23 mouse cellular contexts compared by ENCODE assay signal in the genomic region with DNA sequence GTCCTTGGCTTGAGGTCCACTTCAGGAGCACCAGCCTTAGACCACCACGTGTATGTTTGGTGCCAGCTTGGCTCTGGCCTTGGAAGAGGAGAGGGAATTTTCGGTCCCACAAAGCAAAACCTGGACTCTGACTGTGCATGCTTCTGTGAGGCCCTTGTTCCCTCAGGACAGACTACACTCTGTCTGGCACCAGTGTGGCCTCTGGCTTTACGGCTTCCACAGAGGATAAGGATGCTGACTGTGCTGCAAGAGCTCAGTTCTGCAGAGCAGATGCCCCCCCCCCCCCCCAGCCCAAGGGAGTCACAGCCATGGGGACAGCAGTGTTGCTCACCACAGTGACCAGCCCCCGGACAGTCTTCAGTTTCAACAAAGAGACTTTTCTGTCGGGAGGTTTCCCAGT.
DNase-seq lines count a peak whose midpoint lies in the region; ATAC-seq lines count a peak whose summit lies in the region.
"Had no signal": no experiment of that assay in that cellular context is flagged by ENCODE, and none has a peak within 500 bp of the region (broad histone marks: within the 10 kb centered on the region; RNA-seq: fewer than 3 reads in every experiment).

No protein-coding gene starts in this region.

- H3K9ac ChIP-seq in forebrain, embryonic 14.5 days (ENCODE audit: low read length) = no peak overlapping the region
- no peak overlapping the region for H3K9ac ChIP-seq in hindbrain, embryonic 15.5 days
- no peak overlapping the region for H3K9ac ChIP-seq in hindbrain, embryonic 13.5 days
- no peak overlapping the region for H3K9ac ChIP-seq in embryonic facial prominence, embryonic 12.5 days
- H3K9ac ChIP-seq in limb, embryonic 12.5 days (replicated peaks) = no peak overlapping the region
- H3K9ac ChIP-seq: heart, embryonic 15.5 days; liver, embryonic 13.5 days had no signal

- 53% methylated on average over 5 of the region's 5 CpGs for WGBS in forebrain, embryonic 10.5 days
- 53% methylated on average over 5 of the region's 5 CpGs for WGBS in forebrain, embryonic 14.5 days
- 34% methylated on average over 5 of the region's 5 CpGs for WGBS in hindbrain, embryonic 15.5 days
- WGBS in hindbrain, embryonic 13.5 days = 28% methylated on average over 5 of the region's 5 CpGs
- 26% methylated on average over 5 of the region's 5 CpGs for WGBS in embryonic facial prominence, embryonic 12.5 days
- WGBS in limb, embryonic 12.5 days = 47% methylated on average over 5 of the region's 5 CpGs

- H3K9me3 ChIP-seq in forebrain, embryonic 10.5 days = no peaks in the 10 kb centered on the region
- H3K9me3 ChIP-seq in forebrain, embryonic 14.5 days (replicated peaks; ENCODE audit: control insufficient read depth, low read length) = no peaks in the 10 kb centered on the region
- no peaks in the 10 kb centered on the region for H3K9me3 ChIP-seq in hindbrain, embryonic 15.5 days
- H3K9me3 ChIP-seq in hindbrain, embryonic 13.5 days = no peaks in the 10 kb centered on the region
- H3K9me3 ChIP-seq in embryonic facial prominence, embryonic 12.5 days = no peaks in the 10 kb centered on the region
- no peaks in the 10 kb centered on the region for H3K9me3 ChIP-seq in limb, embryonic 12.5 days
- H3K9me3 ChIP-seq: heart, embryonic 15.5 days; liver, embryonic 13.5 days had no signal

- 0 out of 2 replicates have a peak overlapping the region, but pooled peaks have one; percentile 35 for H3K27ac ChIP-seq in forebrain, embryonic 10.5 days
- no peak overlapping the region for H3K27ac ChIP-seq in forebrain, embryonic 14.5 days (ENCODE audit: low read depth, low read length)
- H3K27ac ChIP-seq in hindbrain, embryonic 15.5 days (replicated peaks) = no peak overlapping the region
- no peak overlapping the region for H3K27ac ChIP-seq in hindbrain, embryonic 13.5 days
- no peak overlapping the region for H3K27ac ChIP-seq in embryonic facial prominence, embryonic 12.5 days
- H3K27ac ChIP-seq in limb, embryonic 12.5 days = 0 out of 2 replicates have a peak overlapping the region, but pooled peaks have one; percentile 32
- H3K27ac ChIP-seq: heart, embryonic 15.5 days; kidney, postnatal 0 days; liver, embryonic 13.5 days had no signal

- peaks cover 22% of the 10 kb centered on the region for H3K27me3 ChIP-seq in forebrain, embryonic 10.5 days (ENCODE audit: poor library complexity, severe bottlenecking)
- H3K27me3 ChIP-seq in forebrain, embryonic 14.5 days (replicated peaks; ENCODE audit: control insufficient read depth, insufficient read depth, low read length) = no peaks in the 10 kb centered on the region
- no peaks in the 10 kb centered on the region for H3K27me3 ChIP-seq in hindbrain, embryonic 15.5 days
- H3K27me3 ChIP-seq in hindbrain, embryonic 13.5 days = 0 out of 2 replicates have a peak, but pooled peaks cover 8% of the 10 kb centered on the region
- no peaks in the 10 kb centered on the region for H3K27me3 ChIP-seq in embryonic facial prominence, embryonic 12.5 days
- H3K27me3 ChIP-seq in limb, embryonic 12.5 days = peaks cover 29% of the 10 kb centered on the region

- H3K4me2 ChIP-seq in forebrain, embryonic 14.5 days (ENCODE audit: low read length) = no peak overlapping the region
- H3K4me2 ChIP-seq in hindbrain, embryonic 15.5 days = no peak overlapping the region
- no peak overlapping the region for H3K4me2 ChIP-seq in hindbrain, embryonic 13.5 days
- no peak overlapping the region for H3K4me2 ChIP-seq in embryonic facial prominence, embryonic 12.5 days (replicated peaks)
- H3K4me2 ChIP-seq in limb, embryonic 12.5 days = no peak overlapping the region
- H3K4me2 ChIP-seq: heart, embryonic 15.5 days; liver, embryonic 13.5 days had no signal

- H3K36me3 ChIP-seq in forebrain, embryonic 10.5 days (replicated peaks) = no peaks in the 10 kb centered on the region
- no peaks in the 10 kb centered on the region for H3K36me3 ChIP-seq in forebrain, embryonic 14.5 days (ENCODE audit: control insufficient read depth, insufficient read depth, low read length)
- H3K36me3 ChIP-seq in hindbrain, embryonic 15.5 days = no peaks in the 10 kb centered on the region
- no peaks in the 10 kb centered on the region for H3K36me3 ChIP-seq in hindbrain, embryonic 13.5 days
- H3K36me3 ChIP-seq in embryonic facial prominence, embryonic 12.5 days = no peaks in the 10 kb centered on the region
- no peaks in the 10 kb centered on the region for H3K36me3 ChIP-seq in limb, embryonic 12.5 days
- H3K36me3 ChIP-seq: heart, embryonic 15.5 days; liver, embryonic 13.5 days had no signal

- no peak overlapping the region for H3K4me3 ChIP-seq in forebrain, embryonic 10.5 days
- no peak overlapping the region for H3K4me3 ChIP-seq in forebrain, embryonic 14.5 days (ENCODE audit: low read depth, low read length)
- no peak overlapping the region for H3K4me3 ChIP-seq in hindbrain, embryonic 15.5 days
- no peak overlapping the region for H3K4me3 ChIP-seq in hindbrain, embryonic 13.5 days
- H3K4me3 ChIP-seq in embryonic facial prominence, embryonic 12.5 days = no peak overlapping the region
- H3K4me3 ChIP-seq in limb, embryonic 12.5 days (replicated peaks) = no peak overlapping the region
- H3K4me3 ChIP-seq: heart, embryonic 15.5 days; liver, embryonic 13.5 days had no signal

- no peak for DNase-seq in forebrain, embryonic 10.5 days (ENCODE audit: extremely low spot score, low spot score)
- no peak for DNase-seq in forebrain, embryonic 14.5 days (ENCODE audit: low spot score)
- DNase-seq in B cell, adult 2 months = no peak
- DNase-seq in thymus, postnatal 14 days = no peak
- DNase-seq: adrenal gland, postnatal 10 days; cerebellum, adult 8-10 months; cerebellum, postnatal 36 days; embryo, embryonic 11 days; heart, adult 18-20 months; heart, postnatal 36 days; kidney, adult 2 months; liver, embryonic 13.5 days; lung, adult 2 months; lung, postnatal 14 days; right cerebral cortex, adult 18-20 months; right cerebral cortex, postnatal 4 days; thymus, postnatal 25 days had no signal

- peaks cover 25% of the 10 kb centered on the region for H3K4me1 ChIP-seq in forebrain, embryonic 10.5 days
- no peaks in the 10 kb centered on the region for H3K4me1 ChIP-seq in forebrain, embryonic 14.5 days (ENCODE audit: control insufficient read depth, insufficient read depth, low read length)
- H3K4me1 ChIP-seq in hindbrain, embryonic 15.5 days (replicated peaks) = peaks cover 11% of the 10 kb centered on the region
- H3K4me1 ChIP-seq in hindbrain, embryonic 13.5 days (replicated peaks) = peaks cover 24% of the 10 kb centered on the region
- H3K4me1 ChIP-seq in embryonic facial prominence, embryonic 12.5 days = peaks cover 12% of the 10 kb centered on the region; the same call in 1 of the 2 replicates
- H3K4me1 ChIP-seq in limb, embryonic 12.5 days (replicated peaks) = peaks cover 16% of the 10 kb centered on the region
- H3K4me1 ChIP-seq: heart, embryonic 15.5 days; liver, embryonic 13.5 days had no signal

- no peak for ATAC-seq in forebrain, embryonic 14.5 days
- ATAC-seq in hindbrain, embryonic 15.5 days (ENCODE audit: low FRiP score, low read depth) = peak; percentile 74
- ATAC-seq in hindbrain, embryonic 13.5 days (ENCODE audit: low FRiP score) = no peak; the same call in 1 of the 2 replicates
- peak; percentile 18; the same call in 1 of the 2 replicates for ATAC-seq in embryonic facial prominence, embryonic 12.5 days (ENCODE audit: insufficient number of reproducible peaks, insufficient read depth, low FRiP score, low TSS enrichment)
- ATAC-seq in limb, embryonic 12.5 days (ENCODE audit: insufficient number of reproducible peaks, insufficient read depth, low FRiP score, low TSS enrichment, low read depth) = no peak

Comparison
In these comparisons a context has a peak if more than half of its experiments do, and no peak if none do; other contexts are left out.
1. H3K27ac ChIP-seq: peak in forebrain, embryonic 10.5 days (single experiment) and limb, embryonic 12.5 days (single experiment); none in forebrain, embryonic 14.5 days (single experiment), hindbrain, embryonic 15.5 days (single experiment), hindbrain, embryonic 13.5 days (single experiment) and embryonic facial prominence, embryonic 12.5 days (single experiment).
2. ATAC-seq: peak in hindbrain, embryonic 15.5 days (single experiment) and embryonic facial prominence, embryonic 12.5 days (single experiment); none in forebrain, embryonic 14.5 days (single experiment), hindbrain, embryonic 13.5 days (single experiment) and limb, embryonic 12.5 days (single experiment).